In the genomic region with DNA sequence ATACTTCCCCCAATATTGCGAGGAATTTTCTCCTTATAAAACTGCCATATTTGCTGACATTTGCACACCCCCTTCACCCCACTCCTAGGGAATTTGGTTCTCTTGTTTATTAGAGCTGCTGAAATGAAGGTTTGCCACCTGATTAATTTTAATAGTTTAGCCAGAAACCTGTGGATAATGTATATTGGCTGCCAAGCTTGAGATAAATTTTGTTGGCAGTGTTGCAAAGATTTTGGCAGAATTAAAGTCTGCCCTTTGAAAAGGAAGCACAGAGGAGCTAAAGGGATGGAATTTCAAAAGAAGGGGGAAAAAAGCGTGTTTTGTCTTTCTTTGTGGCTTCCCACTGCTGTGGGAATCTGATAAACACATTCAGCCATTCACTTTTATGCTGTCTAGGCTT, we compare ENCODE assay signal across 29 mouse cellular contexts.
DNase-seq lines count a peak whose midpoint lies in the region; ATAC-seq and TF ChIP-seq lines count a peak whose summit lies in the region.
"Had no signal": no experiment of that assay in that cellular context is flagged by ENCODE, and none has a peak within 500 bp of the region (broad histone marks: within the 10 kb centered on the region; RNA-seq: fewer than 3 reads in every experiment).

No protein-coding gene starts in this region.

- no peak overlapping the region for H3K4me2 ChIP-seq in hindbrain, postnatal 0 days (ENCODE audit: low read depth, low read length)
- H3K4me2 ChIP-seq: heart, embryonic 11.5 days; hindbrain, embryonic 14.5 days; limb, embryonic 12.5 days; liver, embryonic 15.5 days; lung, embryonic 15.5 days; midbrain, embryonic 11.5 days; neural tube, embryonic 15.5 days; stomach, embryonic 15.5 days had no signal

- H3K4me1 ChIP-seq in hindbrain, postnatal 0 days (ENCODE audit: insufficient read depth, low read length), result no peaks in the 10 kb centered on the region
- peaks cover 5% of the 10 kb centered on the region; the same call in 1 of the 2 replicates for H3K4me1 ChIP-seq in hindbrain, embryonic 10.5 days (replicated peaks)
- H3K4me1 ChIP-seq: limb, embryonic 12.5 days; liver, embryonic 15.5 days; lung, embryonic 15.5 days; neural tube, embryonic 15.5 days; stomach, embryonic 15.5 days had no signal

- no peak for ATAC-seq in hindbrain, postnatal 0 days
- ATAC-seq: forebrain, embryonic 16.5 days; inflammation-experienced regulatory T-cells, adult 6 months; Patski had no signal

- no peak overlapping the region for H3K4me3 ChIP-seq in hindbrain, postnatal 0 days (ENCODE audit: low read length)
- H3K4me3 ChIP-seq in hindbrain, embryonic 10.5 days, result no peak overlapping the region
- H3K4me3 ChIP-seq: gastrocnemius, adult 2 months; left cerebral cortex, adult 2 months; limb, embryonic 12.5 days; liver, embryonic 15.5 days; lung, embryonic 15.5 days; neural tube, embryonic 15.5 days; stomach, embryonic 15.5 days had no signal

- H3K36me3 ChIP-seq in hindbrain, postnatal 0 days (ENCODE audit: insufficient read depth, low read length), result no peaks in the 10 kb centered on the region
- H3K36me3 ChIP-seq in hindbrain, embryonic 10.5 days, result no peaks in the 10 kb centered on the region
- H3K36me3 ChIP-seq: limb, embryonic 12.5 days; liver, embryonic 15.5 days; lung, embryonic 15.5 days; neural tube, embryonic 15.5 days; stomach, embryonic 15.5 days had no signal

- no peak for TF ChIP-seq POLR2A in brain, embryonic 14.5 days (IDR thresholded peaks at IDR 0.05; ENCODE audit: borderline replicate concordance, extremely low read depth, insufficient read depth, insufficient read length, poor library complexity, severe bottlenecking)

- no peak overlapping the region for H3K27ac ChIP-seq in hindbrain, postnatal 0 days
- H3K27ac ChIP-seq in hindbrain, embryonic 10.5 days, result no peak overlapping the region
- H3K27ac ChIP-seq: gastrocnemius, adult 2 months; hindbrain, embryonic 14.5 days; left cerebral cortex, adult 2 months; limb, embryonic 12.5 days; liver, embryonic 15.5 days; lung, embryonic 15.5 days; neural tube, embryonic 15.5 days; stomach, embryonic 15.5 days had no signal

- H3K9me3 ChIP-seq in hindbrain, postnatal 0 days (ENCODE audit: low read length), result no peaks in the 10 kb centered on the region
- H3K9me3 ChIP-seq in hindbrain, embryonic 10.5 days, result no peaks in the 10 kb centered on the region
- H3K9me3 ChIP-seq: limb, embryonic 12.5 days; liver, embryonic 15.5 days; lung, embryonic 15.5 days; neural tube, embryonic 15.5 days; stomach, embryonic 15.5 days had no signal

- H3K27me3 ChIP-seq in hindbrain, postnatal 0 days (ENCODE audit: insufficient read depth, low read length), result no peaks in the 10 kb centered on the region
- H3K27me3 ChIP-seq in hindbrain, embryonic 10.5 days (ENCODE audit: insufficient read depth, poor library complexity, severe bottlenecking), result no peaks in the 10 kb centered on the region
- H3K27me3 ChIP-seq: CH12.LX; limb, embryonic 12.5 days; liver, embryonic 15.5 days; lung, embryonic 15.5 days; neural tube, embryonic 15.5 days; Patski; stomach, embryonic 15.5 days had no signal

- no peak for TF ChIP-seq CTCF in hindbrain, postnatal 0 days (IDR thresholded peaks at IDR 0.05; ENCODE audit: low read depth)
- TF ChIP-seq CTCF in brain, embryonic 14.5 days (IDR thresholded peaks at IDR 0.05; ENCODE audit: borderline replicate concordance, extremely low read depth, insufficient read depth, insufficient read length), result no peak

- WGBS in hindbrain, postnatal 0 days, result 30% methylated on average over 2 of the region's 2 CpGs
- WGBS in hindbrain, embryonic 10.5 days, result 54% methylated on average over 2 of the region's 2 CpGs

- no peak overlapping the region for H3K9ac ChIP-seq in hindbrain, postnatal 0 days (replicated peaks; ENCODE audit: low read length)
- H3K9ac ChIP-seq: hindbrain, embryonic 14.5 days; limb, embryonic 12.5 days; liver, embryonic 15.5 days; lung, embryonic 15.5 days; neural tube, embryonic 15.5 days; stomach, embryonic 15.5 days had no signal

- DNase-seq in cerebellum, adult 11-12 months, result peak; percentile 6
- no peak for DNase-seq in cerebellum, adult 11 months
- DNase-seq in hindbrain, postnatal 0 days (ENCODE audit: low spot score), result peak; percentile 17
- no peak for DNase-seq in hindbrain, embryonic 10.5 days (ENCODE audit: low spot score)
- peak; percentile 61 for DNase-seq in brain, embryonic 14.5 days (ENCODE audit: low read depth)
- DNase-seq in cerebellum, postnatal 25 days, result peak; percentile 3 to 5
- no peak for DNase-seq in layer of hippocampus, adult 8-10 months (ENCODE audit: low spot score in 2 of 2)
- DNase-seq: adrenal gland, postnatal 10 days; gastrocnemius, adult 2 months; gastrocnemius, postnatal 36 days; heart, adult 18-20 months; heart, postnatal 4 days; kidney, adult 11 months; kidney, postnatal 14 days; retina, postnatal 1 day; right cerebral cortex, postnatal 14 days had no signal

Comparison
In these comparisons a context has a peak if more than half of its experiments do, and no peak if none do; other contexts are left out.
1. DNase-seq: peak in cerebellum, adult 11-12 months (single experiment), hindbrain, postnatal 0 days (single experiment), brain, embryonic 14.5 days (single experiment) and cerebellum, postnatal 25 days (2 of 2); none in cerebellum, adult 11 months (single experiment), hindbrain, embryonic 10.5 days (single experiment) and layer of hippocampus, adult 8-10 months (0 of 2).